Mouse (Mus musculus) urinary bladder, postnatal 4 days (tissue): ENCODE measurements around the gene Kcnk10.
A peak's percentile ranks its signal among the peaks of the same experiment; 100 is the strongest.

ENCODE experiments used
- DNase-seq, 2 experiments: peaks; one replicate each; pipeline ENCODE4 v3.0.0; 2021 to 2022; ENCODE audit warnings: low spot score in 2 of 2

Gene Kcnk10

GRCm38 (mm10) chr12:98519866-98520567 lies 58.1 kb downstream of the Kcnk10 start:
- no peak for DNase-seq

- no peak for DNase-seq
These were observed 72.5 kb downstream of the Kcnk10 start for GRCm38 (mm10) chr12:98505601-98506000.

GRCm38 (mm10) chr12:98501528-98502280 lies 76.4 kb downstream of the Kcnk10 start:
- DNase-seq, result no peak

- no peak for DNase-seq
These were observed 77.1 kb downstream of the Kcnk10 start for GRCm38 (mm10) chr12:98501045-98501444.

- DNase-seq, result no peak
These were observed 96.7 kb downstream of the Kcnk10 start for GRCm38 (mm10) chr12:98481460-98481859.

GRCm38 (mm10) chr12:98481048-98481447 lies 97.1 kb downstream of the Kcnk10 start:
- no peak for DNase-seq

- DNase-seq, result no peak
These were observed 100.2 kb downstream of the Kcnk10 start for GRCm38 (mm10) chr12:98477673-98478461.

- DNase-seq, result no peak
These were observed 106.9 kb downstream of the Kcnk10 start for GRCm38 (mm10) chr12:98471232-98471631.

- DNase-seq, result no peak
These were observed 108.0 kb downstream of the Kcnk10 start for GRCm38 (mm10) chr12:98470097-98470496.

- no peak for DNase-seq
These were observed 110.3 kb downstream of the Kcnk10 start for GRCm38 (mm10) chr12:98467793-98468192.

- DNase-seq, result no peak
These were observed 118.2 kb downstream of the Kcnk10 start for GRCm38 (mm10) chr12:98459889-98460288.

GRCm38 (mm10) chr12:98458944-98459343 lies 119.2 kb downstream of the Kcnk10 start:
- no peak for DNase-seq

- DNase-seq, result no peak
These were observed 119.6 kb downstream of the Kcnk10 start for GRCm38 (mm10) chr12:98458516-98458915.

GRCm38 (mm10) chr12:98453161-98453560 lies 124.9 kb downstream of the Kcnk10 start:
- DNase-seq, result no peak

GRCm38 (mm10) chr12:98452646-98453045 lies 125.5 kb downstream of the Kcnk10 start:
- DNase-seq, result no peak

- DNase-seq, result no peak
These were observed 132.5 kb downstream of the Kcnk10 start for GRCm38 (mm10) chr12:98445637-98446036.

GRCm38 (mm10) chr12:98444860-98445259 lies 133.2 kb downstream of the Kcnk10 start:
- no peak for DNase-seq

GRCm38 (mm10) chr12:98443754-98444153 lies 134.4 kb downstream of the Kcnk10 start:
- peak in 1 of 2 experiments; percentile 28 for DNase-seq

GRCm38 (mm10) chr12:98438080-98438479 lies 140.0 kb downstream of the Kcnk10 start:
- DNase-seq, result no peak

GRCm38 (mm10) chr12:98430683-98431082 lies 147.4 kb downstream of the Kcnk10 start:
- no peak for DNase-seq

- no peak for DNase-seq
These were observed 156.8 kb downstream of the Kcnk10 start for GRCm38 (mm10) chr12:98421340-98421739.

GRCm38 (mm10) chr12:98419849-98420248 lies 158.3 kb downstream of the Kcnk10 start:
- no peak for DNase-seq
